In genomic region chr2:159356503-159356902, GRCm38 (mm10) we compare ENCODE assay signal across 15 mouse cellular contexts.
DNase-seq lines count a peak whose midpoint lies in the region; ATAC-seq and TF ChIP-seq lines count a peak whose summit lies in the region.
"Had no signal": no experiment of that assay in that cellular context is flagged by ENCODE, and none has a peak within 500 bp of the region (broad histone marks: within the 10 kb centered on the region; RNA-seq: fewer than 3 reads in every experiment).

No protein-coding gene starts in this region.

- H3K27me3 ChIP-seq in heart, embryonic 12.5 days (replicated peaks), result no peaks in the 10 kb centered on the region
- H3K27me3 ChIP-seq in lung, embryonic 16.5 days (ENCODE audit: control insufficient read depth, insufficient read depth, low read depth, low read length), result no peaks in the 10 kb centered on the region
- H3K27me3 ChIP-seq in forebrain, embryonic 11.5 days (ENCODE audit: control insufficient read depth, insufficient read depth, low read length), result no peaks in the 10 kb centered on the region
- H3K27me3 ChIP-seq in midbrain, postnatal 0 days (ENCODE audit: insufficient read depth, low read length), result no peaks in the 10 kb centered on the region
- H3K27me3 ChIP-seq: forebrain, embryonic 12.5 days; liver, embryonic 15.5 days; neural tube, embryonic 13.5 days had no signal

- no peak overlapping the region for H3K4me3 ChIP-seq in heart, embryonic 12.5 days
- H3K4me3 ChIP-seq in lung, embryonic 16.5 days (ENCODE audit: low read length), result no peak overlapping the region
- H3K4me3 ChIP-seq in forebrain, embryonic 11.5 days (ENCODE audit: low read depth, low read length), result no peak overlapping the region
- no peak overlapping the region for H3K4me3 ChIP-seq in midbrain, postnatal 0 days (ENCODE audit: low read depth, low read length)
- H3K4me3 ChIP-seq: forebrain, embryonic 12.5 days; liver, embryonic 15.5 days; neural tube, embryonic 13.5 days had no signal

- H3K4me1 ChIP-seq in heart, embryonic 12.5 days (replicated peaks), result no peaks in the 10 kb centered on the region; the same call in 1 of the 2 replicates
- peaks cover 5% of the 10 kb centered on the region; the same call in 1 of the 2 replicates for H3K4me1 ChIP-seq in lung, embryonic 16.5 days (replicated peaks; ENCODE audit: control insufficient read depth, insufficient read depth, low read length)
- no peaks in the 10 kb centered on the region for H3K4me1 ChIP-seq in forebrain, embryonic 11.5 days (replicated peaks; ENCODE audit: control insufficient read depth, insufficient read depth, low read length)
- no peaks in the 10 kb centered on the region for H3K4me1 ChIP-seq in midbrain, postnatal 0 days (ENCODE audit: insufficient read depth, low read length)
- H3K4me1 ChIP-seq: forebrain, embryonic 12.5 days; liver, embryonic 15.5 days had no signal

- H3K9ac ChIP-seq in heart, embryonic 12.5 days, result no peak overlapping the region
- H3K9ac ChIP-seq in lung, embryonic 16.5 days (ENCODE audit: low read length), result no peak overlapping the region
- no peak overlapping the region for H3K9ac ChIP-seq in forebrain, embryonic 11.5 days (ENCODE audit: low read length)
- no peak overlapping the region for H3K9ac ChIP-seq in midbrain, postnatal 0 days (replicated peaks; ENCODE audit: low read length, poor library complexity, severe bottlenecking)
- H3K9ac ChIP-seq: forebrain, embryonic 12.5 days; liver, embryonic 15.5 days; neural tube, embryonic 13.5 days had no signal

- intact Hi-C loops in heart, postnatal 10 days (cut with DNase I), result loop anchor here (10.0 kb wide), 2 partner anchors 138 to 168 kb away; no protein-coding TSS in a partner anchor

- H3K9me3 ChIP-seq in heart, embryonic 12.5 days (replicated peaks), result no peaks in the 10 kb centered on the region
- no peaks in the 10 kb centered on the region for H3K9me3 ChIP-seq in lung, embryonic 16.5 days (ENCODE audit: control insufficient read depth, low read length)
- H3K9me3 ChIP-seq in forebrain, embryonic 11.5 days (ENCODE audit: control insufficient read depth, low read length), result no peaks in the 10 kb centered on the region
- H3K9me3 ChIP-seq in midbrain, postnatal 0 days (ENCODE audit: low read length), result no peaks in the 10 kb centered on the region
- H3K9me3 ChIP-seq: forebrain, embryonic 12.5 days; liver, embryonic 15.5 days; neural tube, embryonic 13.5 days had no signal

- no peak for TF ChIP-seq POLR2A in brain, embryonic 14.5 days (IDR thresholded peaks at IDR 0.05; ENCODE audit: borderline replicate concordance, extremely low read depth, insufficient read depth, insufficient read length, poor library complexity, severe bottlenecking)

- TF ChIP-seq CTCF in brain, embryonic 14.5 days (IDR thresholded peaks at IDR 0.05; ENCODE audit: borderline replicate concordance, extremely low read depth, insufficient read depth, insufficient read length), result no peak
- TF ChIP-seq CTCF in midbrain, postnatal 0 days (IDR thresholded peaks at IDR 0.05), result no peak

- DNase-seq in heart, adult 8-10 months (ENCODE audit: low spot score), result peak; percentile 38
- peak; percentile 11 for DNase-seq in brain, embryonic 14.5 days (ENCODE audit: low read depth)
- peak; percentile 13 to 14 for DNase-seq in heart, postnatal 10 days
- no peak for DNase-seq in forebrain, embryonic 11.5 days (ENCODE audit: low spot score)
- DNase-seq in thymus, adult 18-20 months, result no peak
- no peak for DNase-seq in midbrain, postnatal 0 days (ENCODE audit: low spot score)
- DNase-seq: adrenal gland, postnatal 25 days; cerebellum, adult 8-10 months; right cerebral cortex, postnatal 25 days; thymus, postnatal 14 days had no signal

- H3K4me2 ChIP-seq in heart, embryonic 12.5 days, result no peak overlapping the region
- no peak overlapping the region for H3K4me2 ChIP-seq in lung, embryonic 16.5 days (ENCODE audit: low read depth, low read length)
- no peak overlapping the region for H3K4me2 ChIP-seq in forebrain, embryonic 11.5 days (ENCODE audit: low read depth, low read length, severe bottlenecking)
- no peak overlapping the region for H3K4me2 ChIP-seq in midbrain, postnatal 0 days (ENCODE audit: low read depth, low read length, poor library complexity, severe bottlenecking)
- H3K4me2 ChIP-seq: forebrain, embryonic 12.5 days; liver, embryonic 15.5 days; neural tube, embryonic 13.5 days had no signal

- ATAC-seq in heart, embryonic 12.5 days (ENCODE audit: insufficient number of reproducible peaks, low FRiP score), result no peak
- peak; percentile 80 for ATAC-seq in lung, embryonic 16.5 days (ENCODE audit: low read depth)
- ATAC-seq in forebrain, embryonic 11.5 days (replicated peaks; ENCODE audit: low FRiP score), result no peak
- no peak for ATAC-seq in midbrain, postnatal 0 days (ENCODE audit: low FRiP score)

- no peak overlapping the region for H3K27ac ChIP-seq in heart, embryonic 12.5 days (ENCODE audit: poor library complexity, severe bottlenecking)
- H3K27ac ChIP-seq in lung, embryonic 16.5 days (ENCODE audit: low read length), result no peak overlapping the region
- H3K27ac ChIP-seq in forebrain, embryonic 11.5 days (ENCODE audit: low read depth, low read length), result no peak overlapping the region
- no peak overlapping the region for H3K27ac ChIP-seq in midbrain, postnatal 0 days (ENCODE audit: low read depth, low read length)
- H3K27ac ChIP-seq: forebrain, embryonic 12.5 days; liver, embryonic 15.5 days; neural tube, embryonic 13.5 days had no signal

- no peaks in the 10 kb centered on the region for H3K36me3 ChIP-seq in heart, embryonic 12.5 days
- H3K36me3 ChIP-seq in lung, embryonic 16.5 days (ENCODE audit: control insufficient read depth, insufficient read depth, low read length), result no peaks in the 10 kb centered on the region
- no peaks in the 10 kb centered on the region for H3K36me3 ChIP-seq in forebrain, embryonic 11.5 days (ENCODE audit: control insufficient read depth, insufficient read depth, low read length)
- H3K36me3 ChIP-seq in midbrain, postnatal 0 days (ENCODE audit: insufficient read depth, low read length), result no peaks in the 10 kb centered on the region
- H3K36me3 ChIP-seq: forebrain, embryonic 12.5 days; liver, embryonic 15.5 days; neural tube, embryonic 13.5 days had no signal

- WGBS in heart, embryonic 12.5 days, result 31% methylated on average over 5 of the region's 5 CpGs
- 15% methylated on average over 5 of the region's 5 CpGs for WGBS in lung, embryonic 16.5 days
- 51% methylated on average over 5 of the region's 5 CpGs for WGBS in forebrain, embryonic 11.5 days
- WGBS in midbrain, postnatal 0 days, result 47% methylated on average over 5 of the region's 5 CpGs

Comparison
In these comparisons a context has a peak if more than half of its experiments do, and no peak if none do; other contexts are left out.
1. DNase-seq: peak in heart, adult 8-10 months (single experiment), brain, embryonic 14.5 days (single experiment) and heart, postnatal 10 days (2 of 2); none in forebrain, embryonic 11.5 days (single experiment), thymus, adult 18-20 months (0 of 2) and midbrain, postnatal 0 days (single experiment).